ENCODE assay signal across 8 mouse cellular contexts in the genomic region with DNA sequence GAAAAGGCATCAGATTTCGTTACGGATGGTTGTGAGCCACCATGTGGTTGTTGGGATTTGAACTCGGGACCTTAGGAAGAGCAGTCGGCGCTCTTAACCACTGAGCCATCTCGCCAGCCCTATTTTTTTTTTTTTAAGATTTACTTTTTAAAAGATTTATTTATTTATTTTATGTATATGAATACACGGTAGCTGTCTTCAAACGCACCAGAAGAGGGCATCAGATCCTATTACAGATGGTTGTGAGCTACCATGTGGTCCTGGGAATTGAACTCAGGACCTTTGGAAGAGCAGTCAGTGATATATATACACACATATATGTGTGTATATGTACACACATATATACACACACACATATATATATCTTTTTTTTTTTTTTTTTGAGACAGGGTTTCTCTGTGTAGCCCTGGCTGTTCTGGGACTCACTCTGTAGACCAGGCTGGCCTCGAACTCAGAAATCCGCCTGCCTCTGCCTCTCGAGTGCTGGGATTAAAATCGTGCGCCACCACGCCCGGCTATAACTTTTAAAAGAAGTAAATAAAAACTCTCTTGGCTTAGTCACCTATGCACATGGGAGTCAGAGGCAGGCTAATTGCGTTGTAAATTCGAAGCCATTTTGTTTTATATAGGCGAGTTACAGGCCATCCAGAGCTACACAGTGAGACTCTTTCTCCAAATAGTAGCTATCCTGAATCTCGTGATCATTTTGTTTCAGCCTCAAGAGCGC. TPM values are rescaled to one million over a fixed set of nuclear protein-coding genes. Genes with fewer than 3 reads are reported as not detected.
DNase-seq lines count a peak whose midpoint lies in the region; ATAC-seq and TF ChIP-seq lines count a peak whose summit lies in the region.
"Not testable (repeated sequence)": the region's sequence is repeated elsewhere in the genome, so short reads cannot be mapped to it uniquely, and the experiment has no call there.

No protein-coding gene starts in this region.

- H3K27me3 ChIP-seq in embryonic facial prominence, embryonic 14.5 days (replicated peaks; ENCODE audit: control insufficient read depth, insufficient read depth, low read length); heart, embryonic 10.5 days (ENCODE audit: insufficient read depth, poor library complexity, severe bottlenecking); intestine, embryonic 15.5 days (replicated peaks); limb, embryonic 14.5 days (ENCODE audit: control insufficient read depth, insufficient read depth, low read length); small intestine, adult 2 months (ENCODE audit: control insufficient read depth, insufficient read depth, low read length): not testable (repeated sequence)

- H3K9ac ChIP-seq in embryonic facial prominence, embryonic 14.5 days (ENCODE audit: low read depth, low read length) = peak overlapping the region; percentile 46
- H3K9ac ChIP-seq in intestine, embryonic 15.5 days = peak overlapping the region; percentile 42; the same call in 1 of the 2 replicates
- H3K9ac ChIP-seq in limb, embryonic 14.5 days (ENCODE audit: low read depth, low read length, severe bottlenecking) = not testable (repeated sequence)

- not testable (repeated sequence) for TF ChIP-seq POLR2A in bone marrow macrophage, adult 2 months (IDR thresholded peaks at IDR 0.05; ENCODE audit: borderline replicate concordance, low read depth, low read length); limb, embryonic 14.5 days (IDR thresholded peaks at IDR 0.05; ENCODE audit: borderline replicate concordance, extremely low read depth, insufficient read depth, insufficient read length); small intestine, adult 2 months (IDR thresholded peaks at IDR 0.05; ENCODE audit: low read depth, low read length)

- H3K36me3 ChIP-seq in embryonic facial prominence, embryonic 14.5 days (ENCODE audit: control insufficient read depth, insufficient read depth, low read length) = peaks cover 25% of the 10 kb centered on the region
- H3K36me3 ChIP-seq in heart, embryonic 10.5 days = peaks cover 27% of the 10 kb centered on the region
- H3K36me3 ChIP-seq in intestine, embryonic 15.5 days = not testable (repeated sequence)
- peaks cover 29% of the 10 kb centered on the region for H3K36me3 ChIP-seq in limb, embryonic 14.5 days (ENCODE audit: control insufficient read depth, insufficient read depth, low read length)
- H3K36me3 ChIP-seq in small intestine, adult 2 months (ENCODE audit: control insufficient read depth, insufficient read depth, low read length) = peaks cover 24% of the 10 kb centered on the region

- 36% methylated on average over 20 of the region's 20 CpGs for WGBS in embryonic facial prominence, embryonic 14.5 days
- 31% methylated on average over 20 of the region's 20 CpGs for WGBS in heart, embryonic 10.5 days
- WGBS in intestine, embryonic 15.5 days = 27% methylated on average over 20 of the region's 20 CpGs
- 20% methylated on average over 20 of the region's 20 CpGs for WGBS in limb, embryonic 14.5 days
- WGBS in small intestine, adult 2 months = 9% methylated on average over 20 of the region's 20 CpGs

- peaks cover 17% of the 10 kb centered on the region for H3K4me1 ChIP-seq in bone marrow macrophage, adult 2 months (ENCODE audit: control insufficient read depth, insufficient read depth, low read length)
- not testable (repeated sequence) for H3K4me1 ChIP-seq in embryonic facial prominence, embryonic 14.5 days (ENCODE audit: control insufficient read depth, insufficient read depth, low read length); intestine, embryonic 15.5 days (replicated peaks); limb, embryonic 14.5 days (ENCODE audit: control insufficient read depth, insufficient read depth, low read length); small intestine, adult 2 months (ENCODE audit: control insufficient read depth, insufficient read depth, insufficient read length, low read length)
- peaks cover 14% of the 10 kb centered on the region; the same call in 1 of the 2 replicates for H3K4me1 ChIP-seq in heart, embryonic 10.5 days

- H3K27ac ChIP-seq in bone marrow macrophage, adult 2 months (ENCODE audit: insufficient read depth, low read depth, low read length) = peak overlapping the region; percentile 53
- H3K27ac ChIP-seq in embryonic facial prominence, embryonic 14.5 days (replicated peaks; ENCODE audit: low read depth, low read length) = peak overlapping the region; percentile 74
- peak overlapping the region; percentile 83 for H3K27ac ChIP-seq in heart, embryonic 10.5 days
- peak overlapping the region; percentile 81 for H3K27ac ChIP-seq in intestine, embryonic 15.5 days
- not testable (repeated sequence) for H3K27ac ChIP-seq in limb, embryonic 14.5 days (replicated peaks; ENCODE audit: low read depth, low read length)
- H3K27ac ChIP-seq in small intestine, adult 2 months (ENCODE audit: insufficient read depth, low read depth, low read length) = peak overlapping the region; percentile 87

- not testable (repeated sequence) for TF ChIP-seq CTCF in bone marrow macrophage, adult 2 months (IDR thresholded peaks at IDR 0.05; ENCODE audit: low read depth, low read length); small intestine, adult 2 months (IDR thresholded peaks at IDR 0.05; ENCODE audit: extremely low read depth, insufficient read length, insufficient replicate concordance, low read depth, low read length)

- H3K4me3 ChIP-seq in bone marrow macrophage, adult 2 months (ENCODE audit: insufficient read depth, low read length) = peak overlapping the region; percentile 58
- peak overlapping the region; percentile 81 for H3K4me3 ChIP-seq in embryonic facial prominence, embryonic 14.5 days (ENCODE audit: low read depth, low read length)
- H3K4me3 ChIP-seq in heart, embryonic 10.5 days = peak overlapping the region; percentile 82
- H3K4me3 ChIP-seq in intestine, embryonic 15.5 days (replicated peaks) = peak overlapping the region; percentile 69
- peak overlapping the region; percentile 75 for H3K4me3 ChIP-seq in limb, embryonic 14.5 days (replicated peaks; ENCODE audit: low read length)
- H3K4me3 ChIP-seq in small intestine, adult 2 months (ENCODE audit: low read depth, low read length) = not testable (repeated sequence)

- peak overlapping the region; percentile 85 for H3K4me2 ChIP-seq in embryonic facial prominence, embryonic 14.5 days (ENCODE audit: low read depth, low read length)
- H3K4me2 ChIP-seq in intestine, embryonic 15.5 days (replicated peaks) = peak overlapping the region; percentile 84
- peak overlapping the region; percentile 63 for H3K4me2 ChIP-seq in limb, embryonic 14.5 days (replicated peaks; ENCODE audit: low read depth, low read length, severe bottlenecking)

- DNase-seq in CD4-positive helper T cell, adult 2 months (ENCODE audit: low read depth, low spot score) = peak; percentile 39
- peak; percentile 6 for DNase-seq in embryonic facial prominence, embryonic 14.5 days (ENCODE audit: low spot score)
- not testable (repeated sequence) for DNase-seq in heart, embryonic 10.5 days (ENCODE audit: low spot score); limb, embryonic 14.5 days (ENCODE audit: low spot score)
- peak; percentile 10 for DNase-seq in mesoderm, embryonic 11.5 days (ENCODE audit: low read depth, low spot score)

- not testable (repeated sequence) for ATAC-seq in embryonic facial prominence, embryonic 14.5 days (ENCODE audit: low read depth); limb, embryonic 14.5 days (ENCODE audit: low FRiP score, low read depth)
- peak; percentile 3; the same call in 1 of the 2 replicates for ATAC-seq in intestine, embryonic 15.5 days

- H3K9me3 ChIP-seq in embryonic facial prominence, embryonic 14.5 days (ENCODE audit: control insufficient read depth, low read length); heart, embryonic 10.5 days; intestine, embryonic 15.5 days; limb, embryonic 14.5 days (ENCODE audit: control insufficient read depth, low read length): not testable (repeated sequence)

RNA-seq across cellular contexts. Expression of a gene that starts 0.5 kb away (rescaled TPM):
- 12.3 and 12.7 TPM in 2 replicates for polyA plus RNA-seq in bone marrow macrophage, adult 2 months (2012; ENCODE audit: insufficient read depth, insufficient read length, missing spikeins)
- 22.3 and 23.9 TPM in 2 replicates for polyA plus RNA-seq in embryonic facial prominence, embryonic 14.5 days (2014; fragmentation: Nextera tagmentation; extraction: Ambion mirVana)
- polyA plus RNA-seq in heart, embryonic 10.5 days (2016; fragmentation: Nextera tagmentation; extraction: Ambion mirVana) = 25.2 and 26.1 TPM in 2 replicates
- 23.5 and 24.0 TPM in 2 replicates for polyA plus RNA-seq in intestine, embryonic 15.5 days (2015; fragmentation: Nextera tagmentation; extraction: Ambion mirVana)
- polyA plus RNA-seq in limb, embryonic 14.5 days (2012; rRNA removed) = 14.7 and 15.3 TPM in 2 replicates
- 25.3 and 29.0 TPM in 2 replicates for polyA plus RNA-seq in limb, embryonic 14.5 days (2014; fragmentation: Nextera tagmentation; extraction: Ambion mirVana)
- 5.7 and 5.8 TPM in 2 replicates for polyA plus RNA-seq in small intestine, adult 2 months (2012; rRNA removed)

RNA-seq across cellular contexts. Expression of a gene that starts 0.6 kb away (rescaled TPM):
- polyA plus RNA-seq in bone marrow macrophage, adult 2 months (2012; ENCODE audit: insufficient read depth, insufficient read length, missing spikeins) = 87.1 and 111 TPM in 2 replicates
- polyA plus RNA-seq in embryonic facial prominence, embryonic 14.5 days (2014; fragmentation: Nextera tagmentation; extraction: Ambion mirVana) = 51.7 and 54.3 TPM in 2 replicates
- 64.9 and 74.8 TPM in 2 replicates for polyA plus RNA-seq in heart, embryonic 10.5 days (2016; fragmentation: Nextera tagmentation; extraction: Ambion mirVana)
- 75.0 and 75.9 TPM in 2 replicates for polyA plus RNA-seq in intestine, embryonic 15.5 days (2015; fragmentation: Nextera tagmentation; extraction: Ambion mirVana)
- polyA plus RNA-seq in limb, embryonic 14.5 days (2012; rRNA removed) = 31.3 and 51.9 TPM in 2 replicates
- 48.2 and 50.8 TPM in 2 replicates for polyA plus RNA-seq in limb, embryonic 14.5 days (2014; fragmentation: Nextera tagmentation; extraction: Ambion mirVana)
- polyA plus RNA-seq in small intestine, adult 2 months (2012; rRNA removed) = 13.0 and 24.2 TPM in 2 replicates

RNA-seq across cellular contexts. Expression of a gene that starts 39.1 kb away (rescaled TPM):
- polyA plus RNA-seq in bone marrow macrophage, adult 2 months (2012; ENCODE audit: insufficient read depth, insufficient read length, missing spikeins) = 30.3 and 33.4 TPM in 2 replicates
- polyA plus RNA-seq in embryonic facial prominence, embryonic 14.5 days (2014; fragmentation: Nextera tagmentation; extraction: Ambion mirVana) = 40.6 and 44.7 TPM in 2 replicates
- polyA plus RNA-seq in heart, embryonic 10.5 days (2016; fragmentation: Nextera tagmentation; extraction: Ambion mirVana) = 30.9 and 35.7 TPM in 2 replicates
- polyA plus RNA-seq in intestine, embryonic 15.5 days (2015; fragmentation: Nextera tagmentation; extraction: Ambion mirVana) = 38.9 and 40.2 TPM in 2 replicates
- 36.1 and 41.1 TPM in 2 replicates for polyA plus RNA-seq in limb, embryonic 14.5 days (2012; rRNA removed)
- 42.2 and 49.6 TPM in 2 replicates for polyA plus RNA-seq in limb, embryonic 14.5 days (2014; fragmentation: Nextera tagmentation; extraction: Ambion mirVana)
- 18.7 and 23.6 TPM in 2 replicates for polyA plus RNA-seq in small intestine, adult 2 months (2012; rRNA removed)
